In the genomic region with DNA sequence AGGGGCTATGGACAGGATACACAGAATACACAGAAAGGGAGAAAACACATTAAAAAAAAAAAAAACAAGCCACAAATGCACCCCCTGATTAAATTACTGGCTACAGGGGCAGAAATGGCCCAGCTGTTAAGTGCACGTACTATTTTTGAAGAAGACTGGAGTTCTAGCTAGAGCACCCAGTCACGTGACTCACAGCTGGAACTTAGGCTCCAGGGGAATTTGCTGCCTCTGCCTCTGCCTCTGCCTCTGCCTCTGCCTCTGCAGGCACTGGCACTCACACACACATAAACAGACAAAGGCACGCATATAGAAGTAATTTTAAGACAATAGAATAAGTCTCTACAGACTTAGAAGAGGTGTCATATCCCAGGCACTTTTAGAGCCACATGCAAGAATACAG, we compare ENCODE assay signal across 21 mouse cellular contexts.
A peak's percentile ranks its signal among the peaks of the same experiment; 100 is the strongest.
DNase-seq lines count a peak whose midpoint lies in the region; ATAC-seq and TF ChIP-seq lines count a peak whose summit lies in the region.
"Had no signal": no experiment of that assay in that cellular context is flagged by ENCODE, and none has a peak within 500 bp of the region (broad histone marks: within the 10 kb centered on the region; RNA-seq: fewer than 3 reads in every experiment).

No protein-coding gene starts in this region.

- no peak overlapping the region for H3K9ac ChIP-seq in forebrain, embryonic 14.5 days (ENCODE audit: low read length)
- no peak overlapping the region for H3K9ac ChIP-seq in forebrain, postnatal 0 days
- H3K9ac ChIP-seq in kidney, embryonic 14.5 days (ENCODE audit: low read depth, low read length), result no peak overlapping the region
- H3K9ac ChIP-seq in midbrain, embryonic 14.5 days (replicated peaks; ENCODE audit: low read length), result no peak overlapping the region
- H3K9ac ChIP-seq: embryonic facial prominence, embryonic 12.5 days; heart, embryonic 15.5 days; liver, embryonic 14.5 days; neural tube, embryonic 12.5 days had no signal

- H3K4me2 ChIP-seq in forebrain, embryonic 14.5 days (ENCODE audit: low read length), result no peak overlapping the region
- H3K4me2 ChIP-seq in forebrain, postnatal 0 days (ENCODE audit: low read depth), result no peak overlapping the region
- no peak overlapping the region for H3K4me2 ChIP-seq in kidney, embryonic 14.5 days (replicated peaks; ENCODE audit: low read depth, low read length)
- no peak overlapping the region for H3K4me2 ChIP-seq in midbrain, embryonic 14.5 days (ENCODE audit: low read length)
- H3K4me2 ChIP-seq: embryonic facial prominence, embryonic 12.5 days; heart, embryonic 15.5 days; neural tube, embryonic 12.5 days had no signal

- 83% methylated on average over 3 of the region's 3 CpGs for WGBS in forebrain, embryonic 14.5 days
- WGBS in forebrain, postnatal 0 days, result 68% methylated on average over 3 of the region's 3 CpGs
- WGBS in kidney, embryonic 14.5 days, result 50% methylated on average over 3 of the region's 3 CpGs
- WGBS in midbrain, embryonic 14.5 days, result 76% methylated on average over 3 of the region's 3 CpGs
- WGBS in midbrain, embryonic 10.5 days, result 85% methylated on average over 3 of the region's 3 CpGs

- H3K4me3 ChIP-seq in forebrain, embryonic 14.5 days (ENCODE audit: low read depth, low read length), result no peak overlapping the region
- no peak overlapping the region for H3K4me3 ChIP-seq in forebrain, postnatal 0 days (ENCODE audit: low read depth, low read length)
- no peak overlapping the region for H3K4me3 ChIP-seq in kidney, embryonic 14.5 days (ENCODE audit: low read length)
- H3K4me3 ChIP-seq in midbrain, embryonic 14.5 days (replicated peaks; ENCODE audit: low read depth, low read length), result no peak overlapping the region
- H3K4me3 ChIP-seq in midbrain, embryonic 10.5 days, result no peak overlapping the region
- H3K4me3 ChIP-seq: embryonic facial prominence, embryonic 12.5 days; erythroblast, embryonic 14.5 days; heart, adult 2 months; heart, embryonic 15.5 days; neural tube, embryonic 12.5 days had no signal

- peaks cover 4% of the 10 kb centered on the region; the same call in 1 of the 2 replicates for H3K4me1 ChIP-seq in forebrain, embryonic 14.5 days (ENCODE audit: control insufficient read depth, insufficient read depth, low read length)
- no peaks in the 10 kb centered on the region for H3K4me1 ChIP-seq in forebrain, postnatal 0 days (ENCODE audit: insufficient read depth)
- no peaks in the 10 kb centered on the region; the same call in 1 of the 2 replicates for H3K4me1 ChIP-seq in kidney, embryonic 14.5 days (ENCODE audit: control insufficient read depth, insufficient read depth, low read length)
- 0 out of 2 replicates have a peak, but pooled peaks cover 3% of the 10 kb centered on the region for H3K4me1 ChIP-seq in midbrain, embryonic 14.5 days (ENCODE audit: control insufficient read depth, insufficient read depth, low read length)
- peaks cover 15% of the 10 kb centered on the region for H3K4me1 ChIP-seq in midbrain, embryonic 10.5 days
- H3K4me1 ChIP-seq: heart, embryonic 15.5 days had no signal

- peak overlapping the region; percentile 55; the same call in 1 of the 2 replicates for H3K27ac ChIP-seq in forebrain, embryonic 14.5 days (ENCODE audit: low read depth, low read length)
- H3K27ac ChIP-seq in forebrain, postnatal 0 days (ENCODE audit: low read depth, low read length), result no peak overlapping the region
- no peak overlapping the region for H3K27ac ChIP-seq in kidney, embryonic 14.5 days (ENCODE audit: low read depth, low read length)
- 0 out of 2 replicates have a peak overlapping the region, but pooled peaks have one; percentile 1 for H3K27ac ChIP-seq in midbrain, embryonic 14.5 days (replicated peaks; ENCODE audit: low read depth, low read length)
- no peak overlapping the region for H3K27ac ChIP-seq in midbrain, embryonic 10.5 days (replicated peaks)
- H3K27ac ChIP-seq: embryonic facial prominence, embryonic 12.5 days; heart, adult 2 months; heart, embryonic 15.5 days; liver, embryonic 14.5 days; neural tube, embryonic 12.5 days had no signal

- no peaks in the 10 kb centered on the region for H3K9me3 ChIP-seq in forebrain, embryonic 14.5 days (replicated peaks; ENCODE audit: control insufficient read depth, low read length)
- no peaks in the 10 kb centered on the region for H3K9me3 ChIP-seq in forebrain, postnatal 0 days (ENCODE audit: low read length)
- H3K9me3 ChIP-seq in kidney, embryonic 14.5 days (ENCODE audit: control insufficient read depth, low read length), result no peaks in the 10 kb centered on the region
- H3K9me3 ChIP-seq in midbrain, embryonic 14.5 days (ENCODE audit: control insufficient read depth, low read length), result no peaks in the 10 kb centered on the region
- H3K9me3 ChIP-seq in midbrain, embryonic 10.5 days (replicated peaks), result 0 out of 2 replicates have a peak, but pooled peaks cover 6% of the 10 kb centered on the region
- H3K9me3 ChIP-seq: embryonic facial prominence, embryonic 12.5 days; heart, embryonic 15.5 days; neural tube, embryonic 12.5 days had no signal

- no peaks in the 10 kb centered on the region for H3K36me3 ChIP-seq in forebrain, embryonic 14.5 days (ENCODE audit: control insufficient read depth, insufficient read depth, low read length)
- no peaks in the 10 kb centered on the region for H3K36me3 ChIP-seq in forebrain, postnatal 0 days (ENCODE audit: insufficient read depth)
- H3K36me3 ChIP-seq in kidney, embryonic 14.5 days (ENCODE audit: control insufficient read depth, insufficient read depth, low read length), result no peaks in the 10 kb centered on the region
- no peaks in the 10 kb centered on the region for H3K36me3 ChIP-seq in midbrain, embryonic 14.5 days (ENCODE audit: control insufficient read depth, insufficient read depth, low read length)
- no peaks in the 10 kb centered on the region for H3K36me3 ChIP-seq in midbrain, embryonic 10.5 days
- H3K36me3 ChIP-seq: embryonic facial prominence, embryonic 12.5 days; heart, embryonic 15.5 days; neural tube, embryonic 12.5 days had no signal

- no peaks in the 10 kb centered on the region for H3K27me3 ChIP-seq in forebrain, embryonic 14.5 days (replicated peaks; ENCODE audit: control insufficient read depth, insufficient read depth, low read length)
- no peaks in the 10 kb centered on the region for H3K27me3 ChIP-seq in forebrain, postnatal 0 days (ENCODE audit: insufficient read depth, low read length)
- H3K27me3 ChIP-seq in kidney, embryonic 14.5 days (ENCODE audit: control insufficient read depth, insufficient read depth, low read length), result no peaks in the 10 kb centered on the region
- H3K27me3 ChIP-seq in midbrain, embryonic 14.5 days (ENCODE audit: control insufficient read depth, insufficient read depth, low read length), result no peaks in the 10 kb centered on the region
- H3K27me3 ChIP-seq in midbrain, embryonic 10.5 days (ENCODE audit: low read depth, poor library complexity, severe bottlenecking), result peaks cover 35% of the 10 kb centered on the region
- H3K27me3 ChIP-seq: embryonic facial prominence, embryonic 12.5 days; heart, embryonic 15.5 days; neural tube, embryonic 12.5 days had no signal

- peak; percentile 21; the same call in 1 of the 2 replicates for ATAC-seq in forebrain, embryonic 14.5 days
- ATAC-seq in forebrain, postnatal 0 days, result no peak
- ATAC-seq in kidney, embryonic 14.5 days (ENCODE audit: low FRiP score, low TSS enrichment), result no peak
- no peak for ATAC-seq in midbrain, embryonic 14.5 days (ENCODE audit: low FRiP score, low TSS enrichment)
- ATAC-seq: activated CD4-positive, CD25-positive, alpha-beta regulatory T cell, adult 4 months had no signal

- DNase-seq in forebrain, embryonic 14.5 days (ENCODE audit: low spot score), result peak; percentile 32
- no peak for DNase-seq in forebrain, postnatal 0 days
- DNase-seq in kidney, postnatal 10 days, result peak; percentile 63
- no peak for DNase-seq in midbrain, embryonic 14.5 days
- DNase-seq in midbrain, embryonic 10.5 days (ENCODE audit: low spot score), result no peak
- no peak for DNase-seq in urinary bladder, postnatal 25 days (ENCODE audit: low spot score)
- no peak for DNase-seq in left cerebral cortex, adult 18-20 months (ENCODE audit: low spot score in 2 of 2)
- DNase-seq: adrenal gland, postnatal 10 days; cerebellum, adult 9-11 months; gastrocnemius, postnatal 25 days; heart, postnatal 4 days; layer of hippocampus, postnatal 36 days; thymus, postnatal 25 days had no signal

- no peak for TF ChIP-seq CTCF in forebrain, postnatal 0 days (IDR thresholded peaks at IDR 0.05; ENCODE audit: low read depth)

Comparison
In these comparisons a context has a peak if more than half of its experiments do, and no peak if none do; other contexts are left out.
1. DNase-seq: peak in forebrain, embryonic 14.5 days (single experiment) and kidney, postnatal 10 days (single experiment); none in forebrain, postnatal 0 days (single experiment), midbrain, embryonic 14.5 days (single experiment), midbrain, embryonic 10.5 days (single experiment), urinary bladder, postnatal 25 days (single experiment) and left cerebral cortex, adult 18-20 months (0 of 2).
2. H3K27ac ChIP-seq: peak in forebrain, embryonic 14.5 days (single experiment) and midbrain, embryonic 14.5 days (single experiment); none in forebrain, postnatal 0 days (single experiment), kidney, embryonic 14.5 days (single experiment) and midbrain, embryonic 10.5 days (single experiment).